Mouse (Mus musculus) limb, embryonic 11.5 days (tissue): ENCODE results near the gene Gjc3. TPM values are rescaled to one million over a fixed set of nuclear protein-coding genes. Genes with fewer than 3 reads are reported as not detected.

Experiments used
- ATAC-seq: fragments of 200-750 bp; cut with Nextera tagmentation; 2 replicates; pipeline ENCODE4 v1.8.0; 2017; ENCODE audit warnings: low read depth; ENCODE audit not compliant: insufficient number of reproducible peaks, low FRiP score, low TSS enrichment
- DNase-seq: peaks from one replicate; pipeline ENCODE4 v3.0.0-alpha.2; 2015; ENCODE audit warnings: low spot score
- H3K27ac ChIP-seq: fragments of 300-500 bp; sonication (generic); replicated peaks from 2 replicates; pipeline ENCODE4 v1.5.1; 2014; ENCODE audit warnings: low read depth, mild to moderate bottlenecking, low read length
- H3K27me3 ChIP-seq: fragments of 300-500 bp; sonication (generic); 2 replicates; pipeline ENCODE4 v1.6.1; 2014; ENCODE audit warnings: mild to moderate bottlenecking, low read length, mixed read lengths; ENCODE audit not compliant: control insufficient read depth, insufficient read depth
- H3K36me3 ChIP-seq: fragments of 300-500 bp; sonication (generic); 2 replicates; pipeline ENCODE4 v1.6.1; 2014; ENCODE audit warnings: mild to moderate bottlenecking, low read length, moderate library complexity, mixed read lengths; ENCODE audit not compliant: control insufficient read depth, insufficient read depth
- H3K4me1 ChIP-seq: fragments of 300-500 bp; sonication (generic); 2 replicates; pipeline ENCODE4 v1.6.1; 2014; ENCODE audit warnings: low read length, mixed read lengths; ENCODE audit not compliant: control insufficient read depth, insufficient read depth
- H3K4me2 ChIP-seq: fragments of 300-500 bp; sonication (generic); 2 replicates; pipeline ENCODE4 v1.6.1; 2014; ENCODE audit warnings: low read depth, mild to moderate bottlenecking, moderate library complexity; ENCODE audit not compliant: severe bottlenecking
- H3K4me3 ChIP-seq: fragments of 300-500 bp; sonication (generic); 2 replicates; pipeline ENCODE4 v1.5.1; 2014; ENCODE audit warnings: low read depth, low read length
- H3K9ac ChIP-seq: fragments of 300-500 bp; sonication (generic); 2 replicates; pipeline ENCODE4 v1.6.1; 2014; ENCODE audit warnings: mild to moderate bottlenecking, low read length
- H3K9me3 ChIP-seq: fragments of 300-500 bp; sonication (generic); 2 replicates; pipeline ENCODE4 v1.6.1; 2016; ENCODE audit warnings: low read length; ENCODE audit not compliant: control insufficient read depth
- WGBS: fragments of 180-500 bp; shearing (Covaris S2); extraction: QIAGEN DNeasy Blood & Tissue Kit; methylation state at CpG from one replicate; pipeline ENCODE4 v1.1.7; 2014; 5-methylcytosine and 5-hydroxymethylcytosine counted together
- polyA plus RNA-seq: library from polyadenylated mRNA; unstranded; fragments of >200 nt; fragmentation: Nextera tagmentation; extraction: Ambion mirVana; gene quantifications from 2 replicates; pipeline ENCODE4 v1.2.1, GENCODE M21; 2014

The Gjc3 gene
- polyA plus RNA-seq, 1 experiment from 2014 or later: not detected

GRCm38 (mm10) chr5:137973738-137974137 lies 10.8 kb upstream of the Gjc3 start:
- no peak for ATAC-seq
- Histone ChIP-seq H3K9me3 (no peaks in the 10 kb centered on the region), H3K4me2 (no peak overlapping the region), H3K4me3 (no peak overlapping the region), H3K4me1 (no peaks in the 10 kb centered on the region), H3K27ac (no peak overlapping the region), H3K9ac (no peak overlapping the region), H3K27me3 (no peaks in the 10 kb centered on the region), H3K36me3 (no peaks in the 10 kb centered on the region)
- no peak for DNase-seq
- WGBS: 68% methylated on average over 3 of the region's 3 CpGs

- Histone ChIP-seq H3K9me3 (no peaks in the 10 kb centered on the region), H3K36me3 (no peaks in the 10 kb centered on the region), H3K9ac (no peak overlapping the region), H3K27ac (no peak overlapping the region), H3K27me3 (no peaks in the 10 kb centered on the region), H3K4me3 (no peak overlapping the region), H3K4me1 (no peaks in the 10 kb centered on the region), H3K4me2 (no peak overlapping the region)
- ATAC-seq (no peak), DNase-seq (no peak)
- WGBS: 70% methylated on average over 2 of the region's 2 CpGs
These were observed 10.3 kb upstream of the Gjc3 start for GRCm38 (mm10) chr5:137973161-137973560.

- no peak overlapping the region for H3K4me2 ChIP-seq
- ATAC-seq: no peak
- DNase-seq: no peak
- no peaks in the 10 kb centered on the region for H3K27me3 ChIP-seq
- no peaks in the 10 kb centered on the region for H3K36me3 ChIP-seq
- H3K9ac ChIP-seq: no peak overlapping the region
- H3K9me3 ChIP-seq: no peaks in the 10 kb centered on the region
- H3K4me3 ChIP-seq: no peak overlapping the region
- no peaks in the 10 kb centered on the region for H3K4me1 ChIP-seq
- H3K27ac ChIP-seq: no peak overlapping the region
These were observed 3.6 kb upstream of the Gjc3 start for GRCm38 (mm10) chr5:137966492-137966891.

GRCm38 (mm10) chr5:137956404-137956803 lies 6.5 kb downstream of the Gjc3 start:
- DNase-seq (no peak), ATAC-seq (no peak)
- WGBS: 89% methylated on average over 3 of the region's 3 CpGs
- H3K4me1 ChIP-seq: no peaks in the 10 kb centered on the region
- H3K4me2 ChIP-seq: no peak overlapping the region
- no peaks in the 10 kb centered on the region for H3K27me3 ChIP-seq
- no peaks in the 10 kb centered on the region for H3K9me3 ChIP-seq
- no peaks in the 10 kb centered on the region for H3K36me3 ChIP-seq
- H3K27ac ChIP-seq: no peak overlapping the region
- H3K4me3 ChIP-seq: no peak overlapping the region
- H3K9ac ChIP-seq: no peak overlapping the region

- 48% methylated on average over 6 of the region's 6 CpGs for WGBS
- Histone ChIP-seq H3K4me2 (no peak overlapping the region), H3K4me3 (no peak overlapping the region), H3K9me3 (no peaks in the 10 kb centered on the region), H3K27me3 (no peaks in the 10 kb centered on the region), H3K4me1 (no peaks in the 10 kb centered on the region), H3K27ac (no peak overlapping the region), H3K9ac (no peak overlapping the region), H3K36me3 (no peaks in the 10 kb centered on the region)
- ATAC-seq: no peak
- no peak for DNase-seq
These were observed 11.7 kb downstream of the Gjc3 start for GRCm38 (mm10) chr5:137951218-137951617.

GRCm38 (mm10) chr5:137947303-137947702 lies 15.6 kb downstream of the Gjc3 start:
- DNase-seq (no peak), ATAC-seq (no peak)
- no peak overlapping the region for H3K9ac ChIP-seq
- H3K27ac ChIP-seq: no peak overlapping the region
- no peaks in the 10 kb centered on the region for H3K9me3 ChIP-seq
- no peaks in the 10 kb centered on the region for H3K4me1 ChIP-seq
- no peak overlapping the region for H3K4me2 ChIP-seq
- H3K27me3 ChIP-seq: no peaks in the 10 kb centered on the region
- H3K4me3 ChIP-seq: no peak overlapping the region
- no peaks in the 10 kb centered on the region for H3K36me3 ChIP-seq

GRCm38 (mm10) chr5:137943133-137943532 lies 19.8 kb downstream of the Gjc3 start:
- no peak overlapping the region for H3K4me2 ChIP-seq
- DNase-seq (no peak), ATAC-seq (no peak)
- 87% methylated on average over 1 of the region's 1 CpGs for WGBS
- no peak overlapping the region for H3K4me3 ChIP-seq
- no peaks in the 10 kb centered on the region for H3K9me3 ChIP-seq
- no peaks in the 10 kb centered on the region for H3K27me3 ChIP-seq
- H3K9ac ChIP-seq: no peak overlapping the region
- H3K27ac ChIP-seq: no peak overlapping the region
- H3K36me3 ChIP-seq: no peaks in the 10 kb centered on the region
- H3K4me1 ChIP-seq: no peaks in the 10 kb centered on the region

- H3K4me1 ChIP-seq: no peaks in the 10 kb centered on the region
- no peaks in the 10 kb centered on the region for H3K36me3 ChIP-seq
- no peaks in the 10 kb centered on the region for H3K27me3 ChIP-seq
- H3K4me2 ChIP-seq: no peak overlapping the region
- no peak overlapping the region for H3K9ac ChIP-seq
- DNase-seq: no peak
- WGBS: 74% methylated on average over 4 of the region's 4 CpGs
- no peak for ATAC-seq
- H3K27ac ChIP-seq: no peak overlapping the region
- H3K9me3 ChIP-seq: no peaks in the 10 kb centered on the region
- H3K4me3 ChIP-seq: no peak overlapping the region
These were observed 21.9 kb downstream of the Gjc3 start for GRCm38 (mm10) chr5:137940948-137941347.

GRCm38 (mm10) chr5:137937238-137937637 lies 25.7 kb downstream of the Gjc3 start:
- no peak for ATAC-seq
- DNase-seq: no peak
- Histone ChIP-seq H3K27me3 (no peaks in the 10 kb centered on the region), H3K27ac (no peak overlapping the region), H3K4me3 (no peak overlapping the region), H3K4me2 (no peak overlapping the region), H3K9ac (no peak overlapping the region), H3K4me1 (no peaks in the 10 kb centered on the region), H3K36me3 (no peaks in the 10 kb centered on the region), H3K9me3 (no peaks in the 10 kb centered on the region)
- WGBS: 69% methylated on average over 4 of the region's 4 CpGs
